Mouse (Mus musculus) midbrain, embryonic 12.5 days (tissue): ENCODE results near the gene Icmt. TPM values are rescaled to one million over a fixed set of nuclear protein-coding genes. Genes with fewer than 3 reads are reported as not detected.

Experiments
- ATAC-seq: fragments of 200-750 bp; cut with Nextera tagmentation; 2 replicates; pipeline ENCODE4 v1.8.0; 2017; ENCODE audit warnings: low read depth, moderate TSS enrichment, moderate library complexity; ENCODE audit not compliant: low FRiP score
- H3K27ac ChIP-seq: fragments of 300-500 bp; sonication (generic); replicated peaks from 2 replicates; pipeline ENCODE4 v1.5.1; 2016; ENCODE audit warnings: mild to moderate bottlenecking
- H3K27me3 ChIP-seq: fragments of 300-500 bp; sonication (generic); 2 replicates; pipeline ENCODE4 v1.6.1; 2016; ENCODE audit warnings: mild to moderate bottlenecking
- H3K36me3 ChIP-seq: fragments of 300-500 bp; sonication (generic); 2 replicates; pipeline ENCODE4 v1.6.1; 2016
- H3K4me1 ChIP-seq: fragments of 300-500 bp; sonication (generic); 2 replicates; pipeline ENCODE4 v1.6.1; 2016
- H3K4me2 ChIP-seq: fragments of 300-500 bp; sonication (generic); replicated peaks from 2 replicates; pipeline ENCODE4 v1.6.1; 2016; ENCODE audit warnings: mild to moderate bottlenecking, moderate library complexity
- H3K4me3 ChIP-seq: fragments of 300-500 bp; sonication (generic); 2 replicates; pipeline ENCODE4 v1.5.1; 2016; ENCODE audit warnings: mild to moderate bottlenecking
- H3K9ac ChIP-seq: fragments of 300-500 bp; sonication (generic); replicated peaks from 2 replicates; pipeline ENCODE4 v1.6.1; 2016; ENCODE audit warnings: mild to moderate bottlenecking, moderate library complexity
- H3K9me3 ChIP-seq: fragments of 300-500 bp; sonication (generic); 2 replicates; pipeline ENCODE4 v1.6.1; 2016; ENCODE audit warnings: mild to moderate bottlenecking
- whole genome bisulfite sequencing: fragments of 180-500 bp; shearing (Covaris S2); methylation state at CpG from one replicate; pipeline ENCODE4 v1.1.7; 2016; 5-methylcytosine and 5-hydroxymethylcytosine counted together
- polyA plus RNA-seq: library from polyadenylated mRNA; unstranded; fragments of >200 nt; fragmentation: Nextera tagmentation; extraction: Ambion mirVana; gene quantifications from 2 replicates; pipeline ENCODE4 v1.2.1, GENCODE M21; 2016

Icmt gene
- polyA plus RNA-seq, 1 experiment from 2014 or later: 22.6 TPM

- no peaks in the 10 kb centered on the region for H3K9me3 ChIP-seq
- WGBS: 1% methylated on average over 14 of the region's 14 CpGs
- peaks cover 5% of the 10 kb centered on the region; the same call in 1 of the 2 replicates for H3K36me3 ChIP-seq
- no peak overlapping the region; the same call in 1 of the 2 replicates for H3K4me2 ChIP-seq
- H3K9ac ChIP-seq: no peak overlapping the region
- ATAC-seq: no peak
- no peak overlapping the region for H3K27ac ChIP-seq
- peaks cover 80% of the 10 kb centered on the region for H3K27me3 ChIP-seq
- H3K4me3 ChIP-seq: no peak overlapping the region
- peaks cover 23% of the 10 kb centered on the region for H3K4me1 ChIP-seq
Measured at GRCm38 (mm10) chr4:152312186-152312585, 15.2 kb downstream of the Icmt start.

GRCm38 (mm10) chr4:152313211-152313632 lies 16.2 kb downstream of the Icmt start:
- no peak overlapping the region for H3K27ac ChIP-seq
- peaks cover 90% of the 10 kb centered on the region for H3K27me3 ChIP-seq
- peak overlapping the region; percentile 52 for H3K4me2 ChIP-seq
- no peaks in the 10 kb centered on the region for H3K9me3 ChIP-seq
- H3K4me3 ChIP-seq: peak overlapping the region; percentile 31
- ATAC-seq: no peak
- H3K36me3 ChIP-seq: peaks cover 5% of the 10 kb centered on the region; the same call in 1 of the 2 replicates
- 1% methylated on average over 29 of the region's 29 CpGs for WGBS
- no peak overlapping the region; the same call in 1 of the 2 replicates for H3K9ac ChIP-seq
- H3K4me1 ChIP-seq: peaks cover 23% of the 10 kb centered on the region

GRCm38 (mm10) chr4:152313934-152314333 lies 16.9 kb downstream of the Icmt start:
- peaks cover 97% of the 10 kb centered on the region for H3K27me3 ChIP-seq
- no peaks in the 10 kb centered on the region for H3K9me3 ChIP-seq
- H3K4me2 ChIP-seq: peak overlapping the region; percentile 52; the same call in 1 of the 2 replicates
- 0 out of 2 replicates have a peak, but pooled peaks cover under 1% of the 10 kb centered on the region for H3K36me3 ChIP-seq
- H3K4me3 ChIP-seq: no peak overlapping the region
- no peak overlapping the region for H3K9ac ChIP-seq
- H3K4me1 ChIP-seq: peaks cover 23% of the 10 kb centered on the region
- no peak for ATAC-seq
- no peak overlapping the region for H3K27ac ChIP-seq

GRCm38 (mm10) chr4:152315498-152316213 lies 18.6 kb downstream of the Icmt start:
- H3K4me1 ChIP-seq: peaks cover 23% of the 10 kb centered on the region

GRCm38 (mm10) chr4:152317631-152318033 lies 20.6 kb downstream of the Icmt start:
- Histone ChIP-seq H3K9me3 (no peaks in the 10 kb centered on the region), H3K4me3 (no peak overlapping the region), H3K4me1 (peaks cover 22% of the 10 kb centered on the region), H3K4me2 (no peak overlapping the region), H3K36me3 (no peaks in the 10 kb centered on the region), H3K27me3 (peaks cover 75% of the 10 kb centered on the region), H3K9ac (no peak overlapping the region), H3K27ac (no peak overlapping the region)
- 92% methylated on average over 6 of the region's 6 CpGs for WGBS
- ATAC-seq: no peak

More at GRCm38 (mm10) chr4:152315498-152316213, 18.6 kb downstream of the Icmt start:
- Histone ChIP-seq H3K9me3 (no peaks in the 10 kb centered on the region), H3K27me3 (peaks cover 85% of the 10 kb centered on the region), H3K4me3 (peak overlapping the region; percentile 27), H3K36me3 (no peaks in the 10 kb centered on the region), H3K4me2 (peak overlapping the region; percentile 43), H3K27ac (no peak overlapping the region), H3K9ac (no peak overlapping the region)
- under 1% methylated on average over 43 of the region's 43 CpGs for WGBS
- ATAC-seq: no peak

- peaks cover 11% of the 10 kb centered on the region for H3K4me1 ChIP-seq
- H3K4me3 ChIP-seq: peak within 1 kb of the TSS; percentile 17
- peak within 1 kb of the TSS; percentile 8; the same call in 1 of the 2 replicates for H3K9ac ChIP-seq
- 4% methylated on average over 26 of the region's 26 CpGs for WGBS
- no peaks in the 10 kb centered on the region for H3K36me3 ChIP-seq
- no peak within 1 kb of the TSS for H3K27ac ChIP-seq
- peak within 1 kb of the TSS; percentile 37 for H3K4me2 ChIP-seq
- peaks cover 65% of the 10 kb centered on the region for H3K27me3 ChIP-seq
- no peaks in the 10 kb centered on the region for H3K9me3 ChIP-seq
- ATAC-seq: peak; percentile 28; the same call in 1 of the 2 replicates
Measured at GRCm38 (mm10) chr4:152318517-152319234, 21.6 kb downstream of the Icmt start, which contains the start of gene Rnf207. Gene Rnf207 (minus strand): TSS chr4:152318993.

GRCm38 (mm10) chr4:152321464-152321863 lies 24.4 kb downstream of the Icmt start:
- 0 out of 2 replicates have a peak overlapping the region, but pooled peaks have one; percentile 22 for H3K27ac ChIP-seq
- no peaks in the 10 kb centered on the region for H3K9me3 ChIP-seq
- H3K9ac ChIP-seq: no peak overlapping the region
- H3K36me3 ChIP-seq: no peaks in the 10 kb centered on the region
- no peak for ATAC-seq
- WGBS: 51% methylated on average over 5 of the region's 5 CpGs
- H3K4me3 ChIP-seq: no peak overlapping the region
- no peak overlapping the region for H3K4me2 ChIP-seq
- H3K4me1 ChIP-seq: peaks cover 1% of the 10 kb centered on the region
- peaks cover 37% of the 10 kb centered on the region for H3K27me3 ChIP-seq

- ATAC-seq: peak; percentile 31
- peaks cover 10% of the 10 kb centered on the region for H3K27me3 ChIP-seq
- peak overlapping the region; percentile 31; the same call in 1 of the 2 replicates for H3K4me2 ChIP-seq
- WGBS: 55% methylated on average over 16 of the region's 16 CpGs
- H3K36me3 ChIP-seq: peaks cover 25% of the 10 kb centered on the region
- no peaks in the 10 kb centered on the region for H3K9me3 ChIP-seq
- no peak overlapping the region for H3K27ac ChIP-seq
- H3K9ac ChIP-seq: no peak overlapping the region
- peaks cover 18% of the 10 kb centered on the region for H3K4me1 ChIP-seq
- H3K4me3 ChIP-seq: peak overlapping the region; percentile 99
Measured at GRCm38 (mm10) chr4:152324641-152325562, 27.9 kb downstream of the Icmt start.

- peak within 1 kb of the TSS; percentile 40; the same call in 1 of the 2 replicates for H3K27ac ChIP-seq
Measured at GRCm38 (mm10) chr4:152325574-152326411, 28.8 kb downstream of the Icmt start, which contains the start of gene Rpl22. Gene Rpl22 (plus strand): TSS chr4:152325742.

GRCm38 (mm10) chr4:152326543-152326942 lies 29.5 kb downstream of the Icmt start:
- Histone ChIP-seq H3K4me2 (peak overlapping the region; percentile 90), H3K9ac (peak overlapping the region; percentile 92), H3K4me3 (peak overlapping the region; percentile 99), H3K36me3 (peaks cover 41% of the 10 kb centered on the region), H3K27ac (no peak overlapping the region), H3K4me1 (peaks cover 18% of the 10 kb centered on the region), H3K9me3 (no peaks in the 10 kb centered on the region), H3K27me3 (peaks cover 7% of the 10 kb centered on the region)
- no peak for ATAC-seq
- WGBS: 2% methylated on average over 11 of the region's 11 CpGs

More at GRCm38 (mm10) chr4:152325574-152326411, 28.8 kb downstream of the Icmt start, which contains the start of gene Rpl22:
- Histone ChIP-seq H3K4me3 (peak within 1 kb of the TSS; percentile 99), H3K4me1 (peaks cover 18% of the 10 kb centered on the region), H3K36me3 (peaks cover 34% of the 10 kb centered on the region), H3K9ac (peak within 1 kb of the TSS; percentile 92), H3K9me3 (no peaks in the 10 kb centered on the region), H3K4me2 (peak within 1 kb of the TSS; percentile 90), H3K27me3 (peaks cover 10% of the 10 kb centered on the region)
- ATAC-seq: peak; percentile 94
- under 1% methylated on average over 69 of the region's 70 CpGs for WGBS
